Mouse (Mus musculus): ENCODE measurements at regions not wholly inside any gene's neighbourhood (a gene's known extent, or its start where the extent isn't known, plus 50 kb on each side); places are given as distances from the start of the nearest gene placed in this dataset.

DNA sequence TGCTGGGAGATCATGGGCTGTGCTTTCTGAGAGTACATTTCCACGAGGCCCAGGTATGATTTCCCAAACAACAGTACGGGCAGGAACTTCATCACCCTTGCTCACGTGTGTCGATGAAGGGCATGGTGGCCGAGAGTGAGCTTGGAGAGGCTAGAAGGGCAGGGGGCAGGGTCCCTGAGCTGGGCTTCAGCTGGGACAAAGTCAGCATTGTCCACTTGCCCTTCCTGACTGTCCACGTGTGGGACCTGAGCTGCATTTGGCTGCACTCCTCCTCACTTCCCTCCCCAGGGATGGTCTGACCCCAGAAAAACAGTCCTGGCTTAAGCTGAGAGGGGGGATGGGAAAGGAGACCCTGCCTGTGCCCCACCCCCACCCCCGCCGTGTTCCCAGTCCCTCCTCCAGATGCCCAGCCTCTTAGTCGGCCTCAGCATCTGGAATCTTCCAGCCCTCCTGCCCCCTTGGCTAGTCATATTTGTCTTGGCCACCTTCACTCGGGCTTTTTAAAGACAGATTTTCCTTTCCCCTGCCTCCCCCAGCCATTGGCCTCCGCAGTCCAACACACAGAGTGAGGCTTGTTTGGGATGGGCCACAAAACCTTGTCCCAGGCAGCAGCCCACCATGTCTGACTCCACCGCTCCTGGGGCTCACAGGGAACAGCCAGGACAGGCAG is 58.6 kb downstream of the Isg20 start:
- no peak overlapping the region for H3K4me3 ChIP-seq (ENCODE audit: low read depth, low read length)
- H3K9ac ChIP-seq (replicated peaks; ENCODE audit: low read depth, low read length) = no peak overlapping the region
- H3K36me3 ChIP-seq (ENCODE audit: control insufficient read depth, insufficient read depth, low read length) = no peaks in the 10 kb centered on the region
- WGBS = 51% methylated on average over 12 of the region's 12 CpGs
- H3K27me3 ChIP-seq (ENCODE audit: control insufficient read depth, insufficient read depth, low read length) = no peaks in the 10 kb centered on the region
- H3K4me1 ChIP-seq (ENCODE audit: control insufficient read depth, insufficient read depth, low read length) = no peaks in the 10 kb centered on the region
- no peak overlapping the region for H3K4me2 ChIP-seq (replicated peaks; ENCODE audit: low read depth, low read length)
- ATAC-seq (ENCODE audit: insufficient number of reproducible peaks, insufficient read depth, low FRiP score, low read depth) = no peak
- no peaks in the 10 kb centered on the region for H3K9me3 ChIP-seq (ENCODE audit: control insufficient read depth, low read depth, low read length)
- H3K27ac ChIP-seq (ENCODE audit: low read length) = no peak overlapping the region

DNA sequence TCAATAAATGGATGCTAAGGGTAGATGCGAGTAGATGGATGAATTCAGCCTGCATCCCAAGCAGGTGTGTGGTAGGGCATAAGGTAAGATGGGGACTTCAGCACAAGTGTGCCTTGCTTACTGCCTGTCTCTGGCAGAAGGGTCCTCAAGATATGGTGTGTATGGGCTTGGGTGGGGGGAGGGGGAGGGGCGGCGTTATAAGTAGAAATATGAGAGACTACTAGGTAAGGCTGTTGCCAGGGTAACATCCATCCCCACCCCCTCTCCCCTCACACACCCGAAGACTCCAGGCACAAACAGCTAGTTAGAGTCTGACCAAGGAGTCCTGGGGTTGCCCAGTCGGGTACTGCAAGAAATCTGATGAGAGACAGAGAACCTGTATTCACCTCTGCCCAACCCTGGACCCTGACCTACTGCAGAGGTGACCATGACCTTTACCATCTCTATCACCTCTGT is 63.5 kb upstream of the Acan start:
- H3K27me3 ChIP-seq (ENCODE audit: control insufficient read depth, insufficient read depth, low read length) = no peaks in the 10 kb centered on the region
- WGBS = 24% methylated on average over 5 of the region's 5 CpGs
- no peak overlapping the region for H3K9ac ChIP-seq (replicated peaks; ENCODE audit: low read depth, low read length)
- no peaks in the 10 kb centered on the region for H3K36me3 ChIP-seq (ENCODE audit: control insufficient read depth, insufficient read depth, low read length)
- no peak for ATAC-seq (ENCODE audit: insufficient number of reproducible peaks, insufficient read depth, low FRiP score, low read depth)
- no peak overlapping the region for H3K27ac ChIP-seq (ENCODE audit: low read length)
- H3K4me1 ChIP-seq (ENCODE audit: control insufficient read depth, insufficient read depth, low read length) = 0 out of 2 replicates have a peak, but pooled peaks cover 3% of the 10 kb centered on the region
- no peaks in the 10 kb centered on the region for H3K9me3 ChIP-seq (ENCODE audit: control insufficient read depth, low read depth, low read length)
- peak overlapping the region; percentile 54 for H3K4me2 ChIP-seq (replicated peaks; ENCODE audit: low read depth, low read length)
- H3K4me3 ChIP-seq (ENCODE audit: low read depth, low read length) = peak overlapping the region; percentile 27; the same call in 1 of the 2 replicates

DNA sequence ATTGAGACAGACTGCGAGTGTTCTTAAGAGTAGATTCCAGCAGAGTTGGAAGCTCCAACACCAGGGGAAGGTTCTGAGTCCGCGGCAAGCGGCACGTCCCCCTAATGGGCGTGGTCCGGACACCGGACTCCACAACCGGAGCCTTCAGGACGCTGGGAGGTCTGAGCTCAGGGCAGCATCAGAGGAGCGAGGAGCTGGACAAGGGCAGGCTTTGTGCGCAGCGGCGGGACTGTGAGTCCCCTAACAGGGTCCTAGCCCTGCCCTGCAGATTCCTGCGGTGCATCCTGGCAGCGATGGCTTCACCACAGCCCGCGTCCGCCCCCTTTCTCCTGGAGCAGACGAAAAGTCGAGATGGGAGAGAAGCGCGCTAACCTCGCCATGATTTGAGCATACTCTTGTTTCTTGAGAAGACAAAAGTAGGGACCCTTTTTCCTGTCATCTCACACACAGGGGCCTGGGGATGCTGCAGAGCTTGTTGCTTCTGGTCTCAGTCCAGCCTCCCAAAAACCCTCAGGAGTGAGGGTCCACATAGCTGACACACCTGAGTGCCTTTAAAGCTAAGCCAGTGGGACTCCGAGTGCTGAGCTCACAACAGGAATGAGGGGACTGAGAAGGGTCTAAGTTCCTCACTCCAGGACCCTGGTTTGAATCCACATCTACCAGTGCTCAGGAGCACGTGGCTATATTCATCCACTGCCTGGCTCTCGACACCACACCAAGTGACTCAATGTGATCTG is 62.8 kb upstream of the Acan start:
- ATAC-seq (ENCODE audit: insufficient number of reproducible peaks, insufficient read depth, low FRiP score, low read depth) = peak; percentile 72
- Histone ChIP-seq H3K4me1 (ENCODE audit: control insufficient read depth, insufficient read depth, low read length) (0 out of 2 replicates have a peak, but pooled peaks cover 3% of the 10 kb centered on the region), H3K27me3 (ENCODE audit: control insufficient read depth, insufficient read depth, low read length) (no peaks in the 10 kb centered on the region), H3K27ac (ENCODE audit: low read length) (no peak overlapping the region), H3K4me3 (ENCODE audit: low read depth, low read length) (peak overlapping the region; percentile 27), H3K36me3 (ENCODE audit: control insufficient read depth, insufficient read depth, low read length) (no peaks in the 10 kb centered on the region), H3K4me2 (replicated peaks; ENCODE audit: low read depth, low read length) (peak overlapping the region; percentile 54), H3K9ac (replicated peaks; ENCODE audit: low read depth, low read length) (0 out of 2 replicates have a peak overlapping the region, but pooled peaks have one; percentile 15), H3K9me3 (ENCODE audit: control insufficient read depth, low read depth, low read length) (no peaks in the 10 kb centered on the region)
- 2% methylated on average over 27 of the region's 27 CpGs for WGBS

DNA sequence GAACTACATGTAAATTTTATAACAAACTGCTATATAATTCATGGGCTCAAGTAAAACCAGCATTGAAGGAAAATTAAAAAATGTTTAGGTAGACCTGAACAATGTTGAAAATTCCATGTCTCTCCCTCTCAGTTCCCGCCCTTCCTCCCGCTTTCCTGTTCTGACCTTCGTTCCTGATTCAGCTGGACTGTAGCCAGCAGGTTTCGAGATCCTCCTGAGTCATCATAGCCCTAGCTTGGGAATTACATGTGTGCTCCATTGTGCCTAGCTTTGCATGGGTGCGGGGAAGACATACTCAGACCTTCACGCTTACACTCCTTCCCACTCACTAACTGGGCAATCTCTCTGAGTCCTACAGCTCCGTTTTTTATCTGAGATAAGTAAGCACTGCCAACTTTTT is 60.3 kb upstream of the Acan start:
- 83% methylated on average over 7 of the region's 7 CpGs for WGBS
- no peak for ATAC-seq (ENCODE audit: insufficient number of reproducible peaks, insufficient read depth, low FRiP score, low read depth)
- H3K4me2 ChIP-seq (replicated peaks; ENCODE audit: low read depth, low read length) = no peak overlapping the region

DNA sequence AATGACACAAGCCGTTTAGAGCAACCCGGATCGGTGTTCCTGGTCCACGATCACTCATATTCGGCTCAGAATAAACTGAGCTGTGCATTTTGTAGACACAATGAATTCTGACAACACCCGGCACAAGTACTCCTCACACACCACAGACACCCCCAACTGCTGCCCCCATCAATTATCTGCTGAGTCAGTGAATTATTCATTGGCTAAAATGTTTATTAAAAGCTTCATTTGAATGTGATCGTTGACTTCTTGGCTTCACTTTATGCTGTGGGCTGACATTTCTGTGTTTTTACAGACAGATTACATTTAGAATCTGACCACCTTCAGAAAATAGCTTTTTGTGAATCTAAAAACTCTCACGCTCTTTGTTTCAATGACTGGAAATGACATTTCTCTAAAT is 59.1 kb upstream of the Acan start:
- no peaks in the 10 kb centered on the region for H3K36me3 ChIP-seq (ENCODE audit: control insufficient read depth, insufficient read depth, low read length)
- no peak for ATAC-seq (ENCODE audit: insufficient number of reproducible peaks, insufficient read depth, low FRiP score, low read depth)
- no peak overlapping the region for H3K9ac ChIP-seq (replicated peaks; ENCODE audit: low read depth, low read length)
- 81% methylated on average over 8 of the region's 8 CpGs for WGBS
- H3K27ac ChIP-seq (ENCODE audit: low read length) = no peak overlapping the region
- H3K9me3 ChIP-seq (ENCODE audit: control insufficient read depth, low read depth, low read length) = no peaks in the 10 kb centered on the region
- no peak overlapping the region for H3K4me3 ChIP-seq (ENCODE audit: low read depth, low read length)
- 0 out of 2 replicates have a peak, but pooled peaks cover 3% of the 10 kb centered on the region for H3K4me1 ChIP-seq (ENCODE audit: control insufficient read depth, insufficient read depth, low read length)
- no peak overlapping the region for H3K4me2 ChIP-seq (replicated peaks; ENCODE audit: low read depth, low read length)
- H3K27me3 ChIP-seq (ENCODE audit: control insufficient read depth, insufficient read depth, low read length) = no peaks in the 10 kb centered on the region

More for the DNA sequence above, 60.3 kb upstream of the Acan start:
- Histone ChIP-seq H3K4me1 (ENCODE audit: control insufficient read depth, insufficient read depth, low read length) (0 out of 2 replicates have a peak, but pooled peaks cover 3% of the 10 kb centered on the region), H3K9me3 (ENCODE audit: control insufficient read depth, low read depth, low read length) (no peaks in the 10 kb centered on the region), H3K27me3 (ENCODE audit: control insufficient read depth, insufficient read depth, low read length) (no peaks in the 10 kb centered on the region), H3K36me3 (ENCODE audit: control insufficient read depth, insufficient read depth, low read length) (no peaks in the 10 kb centered on the region), H3K4me3 (ENCODE audit: low read depth, low read length) (no peak overlapping the region), H3K9ac (replicated peaks; ENCODE audit: low read depth, low read length) (no peak overlapping the region), H3K27ac (ENCODE audit: low read length) (no peak overlapping the region)

DNA sequence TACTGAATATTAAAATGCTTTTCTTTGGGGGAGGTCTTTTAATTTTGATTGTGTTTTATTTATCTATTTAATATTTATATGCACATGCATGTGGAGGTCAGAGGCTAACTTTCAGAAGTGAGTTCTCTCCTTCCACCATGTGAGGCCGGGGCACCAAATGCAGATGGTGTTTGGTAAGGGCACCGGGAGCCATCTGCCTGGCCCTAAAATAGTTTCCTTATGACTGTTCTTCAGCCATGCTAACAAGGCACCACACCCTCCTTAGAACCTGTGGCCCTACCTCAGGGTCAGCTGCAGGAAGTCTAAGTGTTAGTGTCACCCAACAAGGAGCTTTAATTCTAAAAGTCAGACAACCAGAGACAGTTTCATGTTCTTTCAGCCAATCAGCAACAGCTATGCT is 58.2 kb upstream of the Acan start:
- Histone ChIP-seq H3K4me1 (ENCODE audit: control insufficient read depth, insufficient read depth, low read length) (0 out of 2 replicates have a peak, but pooled peaks cover 3% of the 10 kb centered on the region), H3K27me3 (ENCODE audit: control insufficient read depth, insufficient read depth, low read length) (no peaks in the 10 kb centered on the region), H3K4me3 (ENCODE audit: low read depth, low read length) (no peak overlapping the region), H3K36me3 (ENCODE audit: control insufficient read depth, insufficient read depth, low read length) (no peaks in the 10 kb centered on the region), H3K27ac (ENCODE audit: low read length) (no peak overlapping the region), H3K9me3 (ENCODE audit: control insufficient read depth, low read depth, low read length) (no peaks in the 10 kb centered on the region), H3K9ac (replicated peaks; ENCODE audit: low read depth, low read length) (no peak overlapping the region), H3K4me2 (replicated peaks; ENCODE audit: low read depth, low read length) (no peak overlapping the region)
- no peak for ATAC-seq (ENCODE audit: insufficient number of reproducible peaks, insufficient read depth, low FRiP score, low read depth)
- 81% methylated on average over 2 of the region's 2 CpGs for WGBS

DNA sequence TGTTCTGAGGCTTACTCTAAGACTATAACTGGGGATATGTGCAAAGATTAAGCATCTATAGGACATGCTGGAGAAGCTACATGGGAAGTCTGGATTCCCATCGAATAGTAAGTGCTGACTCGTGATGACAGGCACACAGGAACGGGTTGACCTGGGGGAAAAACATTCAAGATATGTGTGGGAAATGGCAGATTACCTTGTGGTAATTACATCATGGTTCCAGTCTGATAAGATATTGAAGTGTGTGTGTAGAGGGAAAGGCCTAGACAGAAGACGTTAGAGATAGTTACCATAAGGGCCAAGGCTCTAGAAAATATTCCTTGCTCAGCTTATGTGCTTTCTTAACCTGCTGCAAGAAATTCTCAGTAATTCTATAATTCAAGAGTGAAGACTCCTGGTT is 57.5 kb upstream of the Acan start:
- Histone ChIP-seq H3K9ac (replicated peaks; ENCODE audit: low read depth, low read length) (no peak overlapping the region), H3K9me3 (ENCODE audit: control insufficient read depth, low read depth, low read length) (no peaks in the 10 kb centered on the region), H3K4me3 (ENCODE audit: low read depth, low read length) (no peak overlapping the region), H3K4me1 (ENCODE audit: control insufficient read depth, insufficient read depth, low read length) (no peaks in the 10 kb centered on the region), H3K4me2 (replicated peaks; ENCODE audit: low read depth, low read length) (no peak overlapping the region), H3K27me3 (ENCODE audit: control insufficient read depth, insufficient read depth, low read length) (no peaks in the 10 kb centered on the region), H3K27ac (ENCODE audit: low read length) (no peak overlapping the region), H3K36me3 (ENCODE audit: control insufficient read depth, insufficient read depth, low read length) (no peaks in the 10 kb centered on the region)
- no peak for ATAC-seq (ENCODE audit: insufficient number of reproducible peaks, insufficient read depth, low FRiP score, low read depth)
- 70% methylated on average over 4 of the region's 4 CpGs for WGBS
